Mouse (Mus musculus) T-helper 2 cell (primary cell): ENCODE results near the gene Lats1.

ENCODE experiments used
- in situ Hi-C: fragments of 300-600 bp; cut with MboI, MseI; formaldehyde crosslinking; loops from one replicate; pipeline ENCODE4 v1.15.1; 2025; ENCODE audit warnings: high pct_unique_total_duplicates

The Lats1 gene

DNA sequence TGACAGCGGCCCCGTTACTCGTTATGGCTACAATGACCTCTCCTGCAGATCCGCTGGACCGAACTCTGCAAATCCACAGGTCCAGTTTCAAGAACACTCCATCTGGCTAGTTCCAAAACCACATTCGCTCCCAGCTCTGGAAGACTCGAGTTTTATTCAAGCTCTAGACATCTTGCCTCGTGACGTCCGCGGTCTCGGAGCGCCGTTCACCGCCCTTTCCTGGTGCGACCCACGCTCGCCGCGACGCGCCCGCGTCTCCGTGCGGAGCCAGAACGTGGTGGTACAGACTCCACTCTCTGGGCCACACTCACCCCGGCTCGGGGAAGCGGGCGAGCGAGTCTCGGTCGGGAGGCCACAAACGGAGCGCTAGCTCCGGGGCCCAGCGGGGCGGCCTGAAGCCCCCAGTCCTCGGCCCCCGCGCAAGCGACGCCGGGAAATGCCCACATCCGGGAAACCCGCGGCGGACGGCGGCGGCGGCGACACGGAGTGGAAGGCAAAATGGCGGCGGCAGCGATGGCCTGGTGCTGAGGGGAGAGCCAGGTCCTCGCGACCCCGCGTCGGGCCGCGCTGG, at the start of gene Lats1, which contains the start of gene Pcmt1:
Lats1 (plus strand) TSS at position 484 of the 571 bp plus-strand sequence.
Pcmt1 (minus strand) TSS at position 406 of the 571 bp plus-strand sequence.
- in situ Hi-C loops, result no loop called here

DNA sequence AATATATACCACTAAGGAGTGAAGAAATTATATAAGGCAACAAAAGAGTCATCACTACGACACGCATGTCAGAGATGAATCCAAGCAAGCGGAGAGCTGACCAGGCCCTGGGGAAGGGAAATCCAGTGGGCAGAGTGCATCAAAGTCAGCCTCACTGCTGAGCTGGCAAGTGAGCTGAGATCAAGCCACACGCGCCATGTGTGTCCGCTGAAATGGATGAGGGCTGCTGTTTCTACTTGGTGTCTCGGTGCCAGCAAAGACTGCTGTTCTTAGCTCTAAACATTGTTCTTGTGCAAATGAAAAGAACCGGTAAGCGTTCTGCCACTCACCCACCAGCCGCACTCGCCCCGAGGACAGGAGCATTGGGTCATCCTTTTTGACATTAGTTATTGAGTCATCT, 40.6 kb upstream of the Lats1 start:
- in situ Hi-C loops, result no loop called here

DNA sequence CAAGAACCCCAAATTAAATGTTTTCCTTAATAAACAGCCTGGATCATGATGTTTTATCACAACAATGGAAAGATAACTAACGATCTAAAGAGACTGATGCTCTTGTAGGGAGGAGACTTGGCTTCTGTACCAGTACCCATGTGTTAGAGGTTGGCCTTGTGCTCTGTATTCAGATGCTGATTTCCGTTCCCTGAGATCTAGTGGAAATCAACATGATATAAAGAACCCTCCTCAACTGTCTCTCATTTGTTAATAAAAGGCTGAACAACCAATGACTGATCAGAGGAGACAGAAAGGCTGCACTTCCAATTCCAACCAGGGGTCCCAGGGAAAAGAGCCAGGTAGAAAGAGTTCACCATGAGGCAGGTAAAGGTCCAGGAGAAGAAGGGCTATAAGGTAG, 35.1 kb upstream of the Lats1 start:
- in situ Hi-C loops, result no loop called here

DNA sequence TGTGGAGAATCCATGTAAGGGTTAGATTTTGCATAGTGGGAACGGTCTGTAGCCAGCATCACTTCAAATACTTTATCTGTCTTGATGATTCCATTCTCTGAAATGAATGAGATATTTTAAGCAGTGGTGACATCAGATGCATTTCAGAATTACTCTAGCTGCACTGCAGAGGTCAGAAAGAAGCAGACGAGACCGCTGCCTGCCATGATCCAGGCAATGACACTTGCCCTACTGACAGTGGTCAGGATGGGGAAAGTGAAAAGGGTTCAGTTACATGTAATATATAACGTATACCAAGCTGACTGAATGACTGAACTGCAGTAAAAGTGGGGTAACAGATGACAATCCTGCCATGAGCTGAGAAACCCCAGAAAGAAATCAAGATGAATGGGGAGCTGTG, 32.0 kb upstream of the Lats1 start:
- in situ Hi-C loops, result no loop called here

DNA sequence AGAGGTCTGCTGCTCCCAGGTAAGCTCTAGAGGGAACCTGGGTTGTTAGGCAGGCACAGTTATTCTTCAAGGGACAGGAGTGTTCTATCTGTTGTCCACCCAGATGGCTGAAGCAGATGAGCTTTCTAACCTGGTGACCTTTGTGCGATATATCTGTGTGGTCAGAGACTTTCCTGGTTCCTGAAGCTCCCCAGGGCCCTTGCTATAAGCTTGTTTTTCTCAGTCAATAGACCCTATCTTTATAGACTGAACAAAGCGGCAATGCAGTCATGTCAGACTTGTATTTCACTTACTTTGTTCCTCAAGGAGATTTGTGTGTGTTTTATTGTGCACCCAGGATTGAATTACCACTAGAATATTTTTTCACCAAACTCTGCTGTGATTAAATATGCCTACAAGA, 30.0 kb upstream of the Lats1 start:
- in situ Hi-C loops, result no loop called here

DNA sequence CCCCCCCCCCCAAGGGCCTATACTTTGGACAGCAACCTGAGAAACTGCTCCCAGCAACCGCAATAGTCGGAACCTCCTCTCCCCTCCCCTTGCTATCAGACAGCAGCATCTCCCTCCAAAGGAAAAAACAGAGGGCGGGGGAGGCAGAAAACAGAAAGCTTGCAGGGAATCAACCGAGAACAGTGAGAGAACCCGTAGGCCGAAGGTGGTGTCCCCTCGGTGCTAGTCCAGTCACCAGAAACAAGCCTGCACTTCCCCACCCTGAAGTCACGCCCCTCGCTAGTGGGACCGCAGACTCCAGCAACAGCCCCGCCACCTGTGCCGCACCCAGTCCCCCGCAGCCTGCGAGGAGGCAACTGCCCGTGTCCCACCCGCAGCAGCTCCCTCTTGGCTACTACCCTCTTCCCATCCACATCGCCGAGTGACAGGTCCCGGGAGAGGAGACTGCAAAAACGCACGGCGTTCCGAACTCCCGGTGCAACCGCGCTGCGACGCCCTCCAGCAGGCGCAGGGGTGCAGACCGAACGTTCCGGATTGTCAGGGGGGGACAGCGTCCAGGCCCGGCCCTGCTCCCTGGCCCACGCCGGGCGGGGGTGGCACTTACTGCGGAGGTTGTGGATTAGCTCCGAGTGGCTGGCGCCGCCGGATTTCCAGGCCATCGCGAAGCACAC, 18.4 kb upstream of the Lats1 start:
- in situ Hi-C loops, result loop anchor here (10.0 kb wide), 1 partner anchor 1858 kb away; the partner anchor contains the start of gene Fbxo5

DNA sequence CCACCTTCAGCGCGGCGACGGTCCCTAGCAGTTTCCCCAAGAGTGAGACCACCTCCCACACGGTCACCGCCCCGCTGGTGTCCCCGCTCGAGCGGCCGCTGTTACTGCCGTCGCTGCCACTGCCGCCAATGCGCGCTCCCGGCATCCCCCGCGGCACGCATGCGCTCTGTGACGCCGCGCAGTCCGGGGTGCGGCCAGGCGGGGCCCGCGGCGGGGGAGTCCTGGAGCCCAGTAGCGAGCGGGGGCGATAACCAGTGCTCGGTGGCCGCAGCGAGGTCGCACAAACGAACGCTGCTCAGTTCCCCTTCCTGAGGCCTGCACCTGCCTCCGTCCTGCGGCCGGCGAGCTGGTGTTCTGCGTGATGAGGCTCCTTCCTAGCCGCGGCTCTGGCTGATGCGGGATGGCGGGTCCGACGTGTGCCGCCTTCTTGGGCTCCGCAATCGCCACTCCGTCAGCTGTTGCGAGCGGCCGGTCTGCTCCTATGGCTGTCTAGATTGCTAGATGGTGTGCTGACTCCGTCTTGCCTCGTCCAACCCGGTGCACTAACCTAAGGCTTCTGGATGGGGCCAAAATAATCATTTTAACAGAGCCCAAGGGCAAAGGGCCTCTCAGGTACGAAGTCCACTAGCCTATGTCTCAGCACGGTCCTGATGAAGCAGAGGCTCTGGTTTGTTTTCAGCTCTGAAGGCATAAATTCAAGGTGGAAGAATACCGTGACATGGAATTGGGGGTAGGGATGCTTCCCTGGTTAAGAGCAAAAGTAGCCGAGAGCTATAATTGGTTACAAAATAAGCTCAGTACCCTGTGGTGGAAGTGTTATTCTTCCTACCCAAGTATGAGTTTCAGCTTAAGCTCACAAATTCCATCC, 17.6 kb upstream of the Lats1 start:
- in situ Hi-C loops, result loop anchor here (10.0 kb wide), 1 partner anchor 1859 kb away; the partner anchor contains the start of gene Fbxo5

DNA sequence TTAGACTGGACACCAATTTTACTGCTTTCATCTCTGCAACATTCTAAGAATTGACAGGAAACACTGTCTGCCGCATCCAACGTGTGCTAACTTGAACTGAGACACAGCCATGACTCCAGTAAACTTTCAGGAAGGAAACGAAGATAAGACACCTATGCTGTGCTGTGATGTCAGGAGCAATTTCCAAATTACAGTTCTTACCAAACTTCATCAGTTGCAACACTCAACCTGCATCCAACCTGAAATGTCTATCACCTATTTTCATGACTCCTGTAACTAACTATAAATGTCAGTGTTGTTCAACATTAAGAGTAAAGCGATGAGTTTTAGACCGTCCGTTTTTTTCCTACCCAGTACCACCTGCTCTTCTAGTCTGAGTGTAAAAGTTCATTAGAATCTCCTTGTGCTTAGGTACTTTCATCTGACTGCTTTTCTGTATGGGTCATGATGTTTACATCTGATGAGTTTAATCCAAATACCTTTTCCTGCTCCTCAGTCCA, 16.9 kb upstream of the Lats1 start:
- in situ Hi-C loops, result loop anchor here (10.0 kb wide), 1 partner anchor 1859 kb away; the partner anchor contains the start of gene Fbxo5

DNA sequence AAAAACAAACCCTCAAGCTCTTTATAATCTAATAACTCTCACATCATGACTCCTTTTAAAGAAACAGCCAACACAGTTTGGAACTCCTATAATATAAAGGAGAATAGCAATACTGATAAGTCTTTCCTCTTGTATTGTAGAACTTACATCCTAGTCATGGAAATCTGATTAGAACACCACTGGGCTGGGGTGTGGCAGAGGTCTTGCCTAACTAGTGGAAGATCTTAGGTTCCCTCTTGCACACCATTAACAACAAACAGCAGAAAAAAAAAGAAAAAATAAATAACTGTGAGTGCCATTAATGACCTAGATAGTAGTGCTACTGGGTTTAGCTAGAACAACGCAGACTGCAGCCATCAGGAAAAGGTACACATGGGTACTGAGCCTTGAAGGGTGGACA, 16.1 kb upstream of the Lats1 start:
- in situ Hi-C loops, result loop anchor here (10.0 kb wide), 1 partner anchor 1860 kb away; the partner anchor contains the start of gene Fbxo5

DNA sequence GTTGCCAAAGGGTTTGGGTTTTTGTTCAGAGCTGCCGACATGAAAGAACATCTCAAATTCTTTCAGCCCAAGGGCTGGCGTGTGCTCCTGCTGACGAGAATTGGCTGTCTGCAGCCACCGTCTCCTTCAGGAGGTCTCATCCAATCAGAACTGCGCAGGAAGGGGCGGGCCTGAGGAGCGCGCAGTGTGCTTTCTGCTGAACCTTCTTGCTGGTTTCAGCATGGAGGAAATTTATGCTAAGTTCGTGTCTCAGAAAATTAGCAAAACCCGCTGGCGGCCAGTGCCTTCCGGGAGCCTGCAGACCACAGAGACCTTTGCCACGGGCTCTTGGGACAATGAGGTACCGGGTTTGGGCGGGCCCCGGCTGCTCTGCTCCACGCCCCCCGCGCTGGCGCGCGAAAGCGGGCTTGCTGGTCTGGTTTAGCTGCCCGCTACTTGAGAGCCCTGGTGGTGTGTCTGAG, 13.6 kb upstream of the Lats1 start, which contains the start of gene Nup43:
Nup43 (plus strand) TSS at position 162 of the 461 bp plus-strand sequence.
- in situ Hi-C loops, result loop anchor here (10.0 kb wide), 1 partner anchor 1863 kb away; the partner anchor contains the start of gene Fbxo5

DNA sequence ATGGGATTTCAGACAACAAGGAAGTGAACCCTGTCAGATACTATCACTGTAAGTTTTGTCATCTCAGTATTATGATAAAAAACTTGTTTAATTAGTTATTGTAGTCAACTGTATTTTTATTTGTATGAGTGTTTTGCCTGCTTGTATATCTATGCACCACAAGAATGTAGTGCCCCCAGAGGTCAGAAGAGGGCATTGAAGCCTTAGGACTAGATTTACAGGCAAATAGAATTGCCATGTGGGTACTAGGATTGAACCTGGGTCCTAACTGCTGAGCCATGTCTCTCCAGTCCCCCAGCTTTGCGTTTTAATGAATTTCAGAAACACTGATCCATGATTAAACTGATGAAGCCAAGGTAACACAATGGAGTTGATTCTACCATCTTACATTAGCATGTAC, 7.3 kb upstream of the Lats1 start:
- in situ Hi-C loops, result no loop called here

DNA sequence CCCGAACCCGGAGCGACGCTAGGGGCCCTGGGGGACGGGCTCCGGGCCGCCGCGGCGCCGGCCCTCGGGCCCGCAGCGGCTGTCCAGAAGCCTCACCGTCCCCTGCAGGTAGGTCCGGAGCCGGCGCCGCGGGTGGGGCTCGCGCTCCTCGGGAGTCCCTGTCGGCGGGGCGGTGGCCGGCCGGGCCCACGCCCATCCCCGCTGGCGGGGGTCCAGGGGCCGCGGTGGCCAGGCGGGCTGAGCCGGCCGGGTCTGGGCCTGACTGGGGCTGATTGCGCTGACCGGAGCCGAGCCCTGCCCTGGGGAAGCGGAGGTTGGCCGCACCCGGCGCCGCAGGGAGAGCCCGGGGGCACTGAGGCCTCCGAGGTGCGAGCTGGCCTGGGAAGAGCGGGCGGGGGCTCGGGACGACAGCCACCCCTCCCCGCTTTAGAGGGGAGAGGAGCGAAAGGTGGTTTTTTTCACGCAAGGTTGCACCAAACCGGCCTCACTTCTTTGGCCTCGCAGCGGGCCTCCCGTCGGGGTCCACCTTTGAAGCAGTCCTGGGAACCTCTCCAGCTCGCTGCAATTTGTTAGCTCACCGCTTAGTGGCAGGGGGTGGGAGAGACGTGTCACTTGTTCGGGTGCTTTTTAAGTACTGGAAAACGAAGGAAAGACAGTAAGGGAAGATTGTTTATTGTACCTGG, 470 bp downstream of the Lats1 start:
- in situ Hi-C loops, result no loop called here

DNA sequence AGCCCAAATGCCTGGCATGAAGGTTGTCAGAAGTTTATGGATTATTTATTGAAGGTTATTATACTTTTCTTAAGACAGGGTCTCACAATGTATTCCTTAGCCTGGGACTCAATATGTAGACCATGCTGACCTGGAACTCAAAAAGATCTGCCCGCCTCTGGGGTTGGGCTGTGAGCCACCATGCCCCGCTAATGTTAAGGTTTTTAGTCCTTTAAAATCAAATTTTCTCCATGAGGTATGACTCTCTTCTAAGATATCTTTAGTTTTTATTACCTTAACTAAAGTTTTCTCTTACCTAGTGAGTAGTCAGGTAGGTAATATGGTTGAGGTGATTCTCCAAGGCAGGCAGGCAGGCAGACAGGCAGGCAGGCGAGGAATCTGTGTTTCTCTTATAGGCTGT, 1.2 kb downstream of the Lats1 start:
- in situ Hi-C loops, result no loop called here

DNA sequence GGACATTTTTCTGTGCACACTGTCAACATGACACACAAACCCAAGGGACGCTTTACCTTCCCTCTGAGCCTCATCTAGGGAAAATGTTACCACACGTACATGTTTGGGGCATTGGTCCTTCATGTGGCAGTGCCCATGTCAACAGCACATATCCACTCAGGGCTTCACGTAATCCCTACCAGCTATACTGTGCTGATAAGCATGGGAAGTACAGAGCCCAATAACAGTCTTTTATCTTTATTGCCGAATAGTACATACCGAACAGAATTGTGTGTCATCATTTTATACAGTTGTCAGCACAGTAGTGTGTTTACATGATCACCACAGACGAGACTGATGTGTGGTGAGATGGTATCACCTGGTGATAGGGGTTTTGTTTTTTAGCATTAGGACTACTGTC, 5.9 kb downstream of the Lats1 start:
- in situ Hi-C loops, result no loop called here

DNA sequence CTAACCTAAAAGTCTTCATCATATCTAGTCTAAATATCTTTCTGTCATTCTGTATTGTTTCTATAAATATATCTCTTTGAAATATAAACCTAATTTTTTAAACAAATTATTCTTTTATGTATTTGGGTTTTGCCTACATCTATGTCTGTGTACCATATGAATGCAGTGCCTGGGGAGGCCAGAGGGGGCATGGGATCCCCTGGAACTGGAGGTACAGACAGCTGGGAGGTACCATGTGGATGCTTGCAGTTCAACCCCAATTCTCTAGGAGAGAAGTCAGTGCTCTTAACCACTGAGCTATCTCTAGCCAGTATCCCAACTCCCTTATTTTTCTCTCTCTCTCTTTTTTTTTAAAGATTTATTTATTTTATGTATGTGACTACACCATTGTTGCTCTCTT, 14.3 kb downstream of the Lats1 start:
- in situ Hi-C loops, result no loop called here

DNA sequence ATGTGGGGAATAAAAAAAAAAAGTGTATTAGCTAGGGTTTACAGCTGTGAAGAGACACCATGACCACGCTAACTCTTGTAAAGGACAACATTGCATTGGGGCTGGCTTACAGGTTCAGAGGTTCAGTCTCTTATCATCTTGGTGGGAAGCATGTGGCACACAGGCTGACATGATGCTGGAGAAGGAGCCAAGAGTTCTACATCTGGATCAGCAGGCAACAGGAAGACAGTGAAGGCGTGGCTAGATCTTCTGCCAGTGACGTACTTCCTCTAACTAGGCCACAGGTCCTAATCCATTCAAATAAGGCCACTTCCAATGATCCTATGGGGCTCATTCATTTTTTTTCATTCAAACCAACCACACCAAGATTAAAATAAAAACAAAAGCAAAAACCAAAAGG, 19.1 kb downstream of the Lats1 start:
- in situ Hi-C loops, result no loop called here

DNA sequence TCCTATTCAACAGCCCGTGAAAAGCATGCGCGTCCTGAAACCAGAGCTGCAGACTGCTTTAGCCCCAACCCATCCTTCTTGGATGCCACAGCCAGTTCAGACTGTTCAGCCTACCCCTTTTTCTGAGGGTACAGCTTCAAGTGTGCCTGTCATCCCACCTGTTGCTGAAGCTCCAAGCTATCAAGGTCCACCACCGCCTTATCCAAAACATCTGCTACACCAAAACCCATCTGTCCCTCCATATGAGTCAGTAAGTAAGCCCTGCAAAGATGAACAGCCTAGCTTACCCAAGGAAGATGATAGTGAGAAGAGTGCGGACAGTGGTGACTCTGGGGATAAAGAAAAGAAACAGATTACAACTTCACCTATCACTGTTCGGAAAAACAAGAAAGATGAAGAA, 21.6 kb downstream of the Lats1 start:
- in situ Hi-C loops, result no loop called here

DNA sequence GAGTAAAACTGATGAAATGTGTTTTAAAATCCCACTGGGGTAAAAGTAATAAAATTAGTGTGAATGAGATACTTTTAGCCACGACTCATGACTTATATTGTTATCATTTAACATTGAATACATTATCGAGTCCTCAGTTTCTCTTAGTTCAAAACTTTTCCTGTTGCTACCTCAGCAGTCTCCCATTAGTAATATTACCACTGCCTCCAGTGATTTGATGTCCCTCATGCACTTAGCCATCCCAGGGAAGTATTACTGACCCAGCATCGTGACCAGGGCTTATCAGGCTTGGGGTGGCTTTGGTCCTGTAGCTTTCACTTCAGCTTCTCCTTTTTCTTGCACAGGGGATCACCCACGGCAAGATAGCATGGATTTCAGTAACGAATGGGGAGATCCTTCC, 29.1 kb downstream of the Lats1 start:
- in situ Hi-C loops, result no loop called here

DNA sequence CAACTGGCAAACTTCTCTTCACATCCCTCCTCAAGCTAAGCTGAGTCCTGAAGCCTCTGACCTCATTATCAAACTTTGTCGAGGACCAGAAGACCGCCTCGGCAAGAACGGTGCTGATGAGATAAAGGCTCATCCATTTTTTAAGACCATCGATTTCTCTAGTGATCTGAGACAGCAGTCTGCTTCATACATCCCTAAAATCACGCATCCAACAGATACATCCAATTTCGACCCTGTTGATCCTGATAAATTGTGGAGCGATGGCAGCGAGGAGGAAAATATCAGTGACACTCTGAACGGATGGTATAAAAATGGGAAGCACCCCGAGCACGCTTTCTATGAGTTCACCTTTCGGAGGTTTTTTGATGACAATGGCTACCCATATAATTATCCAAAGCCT, 31.5 kb downstream of the Lats1 start:
- in situ Hi-C loops, result no loop called here

DNA sequence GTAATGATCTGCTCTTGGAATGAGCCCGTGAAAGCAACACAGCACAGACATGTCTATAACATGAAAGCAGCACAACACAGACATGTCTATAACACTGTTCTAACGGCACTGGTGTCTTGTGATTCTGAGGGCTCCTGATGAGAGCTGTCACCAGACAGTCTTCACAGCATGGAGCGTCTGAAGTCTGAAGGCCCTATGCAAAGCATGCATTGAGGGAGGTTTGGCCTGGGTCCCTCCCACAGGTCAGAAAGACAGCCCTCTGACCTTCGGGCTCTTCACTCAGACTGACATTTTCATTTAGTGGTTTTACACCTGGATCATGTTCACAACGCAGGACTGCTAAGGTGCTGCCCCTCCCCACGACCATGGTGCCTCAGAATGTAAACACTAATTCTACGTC, 34.0 kb downstream of the Lats1 start:
- in situ Hi-C loops, result no loop called here

DNA sequence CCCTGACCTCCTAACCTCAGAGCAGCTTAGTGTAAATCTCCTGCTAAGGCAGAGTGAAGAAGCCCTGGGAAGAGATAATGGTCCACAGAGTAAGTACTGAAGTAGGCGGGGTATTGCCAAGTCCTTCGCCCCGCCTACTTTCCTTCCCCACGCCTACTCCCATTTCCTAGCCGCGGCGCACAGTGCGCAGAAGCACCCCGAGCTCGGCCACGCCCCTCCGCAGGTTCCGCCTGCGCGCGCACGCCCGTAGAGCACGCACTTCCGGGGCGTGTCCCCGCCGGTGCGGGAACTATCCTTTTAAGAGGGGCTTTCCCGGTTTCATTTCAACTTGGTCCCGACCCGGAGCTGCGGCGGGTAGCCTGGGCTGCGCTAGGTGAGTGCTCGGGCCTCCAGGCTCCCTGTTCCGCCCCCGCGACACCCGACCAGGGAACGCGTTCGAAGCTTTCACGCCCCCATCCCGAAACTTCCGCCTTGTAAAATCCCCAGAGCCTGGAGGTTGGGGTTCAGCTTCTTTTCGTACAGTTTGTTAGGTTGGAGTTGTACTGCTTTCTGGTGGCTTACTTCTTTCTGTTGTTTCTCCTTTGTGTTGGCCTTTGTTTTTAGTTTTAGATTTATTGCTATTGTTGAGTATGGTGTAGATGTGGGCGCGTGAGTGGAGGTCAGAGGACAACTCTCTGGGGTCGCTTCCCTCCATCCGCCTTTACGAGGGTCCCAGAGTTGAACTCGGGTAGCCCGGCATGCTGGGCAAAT, 44.9 kb downstream of the Lats1 start, which contains the start of gene Katna1:
Katna1 (plus strand) TSS at position 250 of the 750 bp plus-strand sequence.
- in situ Hi-C loops, result no loop called here
